Mouse (Mus musculus) brain, embryonic 14.5 days (tissue): Measurements from ENCODE around the gene Ctsk.

ENCODE experiments used
- CTCF ChIP-seq: fragments of 200-500 bp; IDR thresholded peaks from 2 replicates; pipeline ENCODE4 v1.5.1; 2012; ENCODE audit warnings: inconsistent platforms, mild to moderate bottlenecking, moderate library complexity, borderline replicate concordance; ENCODE audit not compliant: insufficient read depth, insufficient read length; ENCODE audit errors: extremely low read depth
- POLR2A ChIP-seq: fragments of 200-500 bp; IDR thresholded peaks from 2 replicates; pipeline ENCODE4 v1.6.1; 2012; ENCODE audit warnings: mild to moderate bottlenecking, inconsistent platforms, borderline replicate concordance; ENCODE audit not compliant: poor library complexity, insufficient read depth, insufficient read length, severe bottlenecking; ENCODE audit errors: extremely low read depth

DNA sequence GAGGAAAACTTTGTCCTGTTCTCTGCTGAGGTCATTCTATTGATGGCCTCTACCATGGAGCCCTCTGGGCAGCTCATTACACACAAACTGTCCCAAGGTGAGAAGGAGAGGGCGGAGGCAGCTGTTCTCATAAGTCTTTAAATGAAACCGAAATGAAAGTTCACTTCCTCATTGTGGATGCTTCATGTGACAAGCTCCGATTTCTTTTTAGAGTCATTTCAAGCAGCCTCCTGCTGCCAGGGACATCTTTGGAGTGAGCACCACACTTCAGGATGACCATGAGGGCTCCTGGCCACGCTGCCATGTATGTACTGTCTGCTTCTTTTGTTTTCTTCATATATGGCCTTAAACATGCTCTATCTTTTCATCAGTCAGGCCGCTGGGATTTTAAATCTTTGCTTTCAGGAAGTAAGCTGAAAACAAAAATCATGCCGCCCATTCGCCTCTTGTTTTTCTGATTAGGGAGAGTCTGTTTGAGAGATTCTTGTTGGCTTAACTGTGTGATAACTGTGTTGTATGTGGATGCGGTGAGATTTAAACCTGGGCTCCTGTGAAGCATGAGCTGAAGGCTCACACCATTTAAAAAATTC, 27.7 kb downstream of the Ctsk start, which contains the start of gene Ctss:
- TF ChIP-seq POLR2A: no peak
- TF ChIP-seq CTCF: no peak
